Mouse (Mus musculus): ENCODE data around the gene Tmem233. TPM values are rescaled to one million over a fixed set of nuclear protein-coding genes. Genes with fewer than 3 reads are reported as not detected.

Gene Tmem233
- polyA plus RNA-seq, 1 experiment from 2014 or later = not detected

- no peaks in the 10 kb centered on the region for H3K9me3 ChIP-seq
- no peak overlapping the region for H3K4me3 ChIP-seq
- H3K27ac ChIP-seq = no peak overlapping the region
- WGBS = 87% methylated on average over 5 of the region's 5 CpGs
- H3K4me1 ChIP-seq = peaks cover 26% of the 10 kb centered on the region
- H3K36me3 ChIP-seq (replicated peaks) = 0 out of 2 replicates have a peak, but pooled peaks cover 4% of the 10 kb centered on the region
- H3K4me2 ChIP-seq = no peak overlapping the region
- H3K9ac ChIP-seq = no peak overlapping the region
- 0 out of 2 replicates have a peak, but pooled peaks cover 7% of the 10 kb centered on the region for H3K27me3 ChIP-seq (replicated peaks)
- no peak for ATAC-seq (replicated peaks)
Measured at GRCm38 (mm10) chr5:116026107-116026506, 56.9 kb downstream of the Tmem233 start.

- peak within 1 kb of the TSS; percentile 74 for H3K9ac ChIP-seq
- peak; percentile 98 for ATAC-seq (replicated peaks)
- peaks cover 20% of the 10 kb centered on the region for H3K36me3 ChIP-seq (replicated peaks)
- H3K4me2 ChIP-seq = peak within 1 kb of the TSS; percentile 91
- H3K4me3 ChIP-seq = peak within 1 kb of the TSS; percentile 80
- 0 out of 2 replicates have a peak, but pooled peaks cover 3% of the 10 kb centered on the region for H3K27me3 ChIP-seq (replicated peaks)
- under 1% methylated on average over 46 of the region's 46 CpGs for WGBS
- H3K4me1 ChIP-seq = peaks cover 19% of the 10 kb centered on the region
- no peaks in the 10 kb centered on the region for H3K9me3 ChIP-seq
- peak within 1 kb of the TSS; percentile 64 for H3K27ac ChIP-seq
Measured at GRCm38 (mm10) chr5:116024327-116024739, 58.7 kb downstream of the Tmem233 start, which contains the start of gene Prkab1. Gene Prkab1 (minus strand): TSS chr5:116024508.

- Histone ChIP-seq H3K4me3 (peak overlapping the region; percentile 80), H3K9ac (peak overlapping the region; percentile 74), H3K27me3 (replicated peaks) (0 out of 2 replicates have a peak, but pooled peaks cover 3% of the 10 kb centered on the region), H3K4me2 (peak overlapping the region; percentile 91), H3K27ac (peak overlapping the region; percentile 64), H3K9me3 (no peaks in the 10 kb centered on the region), H3K4me1 (peaks cover 19% of the 10 kb centered on the region), H3K36me3 (replicated peaks) (peaks cover 24% of the 10 kb centered on the region)
- WGBS = under 1% methylated on average over 28 of the region's 28 CpGs
- ATAC-seq (replicated peaks) = peak; percentile 73
Measured at GRCm38 (mm10) chr5:116023821-116024284, 59.2 kb downstream of the Tmem233 start.

GRCm38 (mm10) chr5:116023251-116023661, 59.8 kb downstream of the Tmem233 start:
- Histone ChIP-seq H3K27me3 (replicated peaks) (no peaks in the 10 kb centered on the region), H3K9me3 (no peaks in the 10 kb centered on the region), H3K4me3 (peak overlapping the region; percentile 80), H3K9ac (peak overlapping the region; percentile 74), H3K4me1 (peaks cover 19% of the 10 kb centered on the region), H3K27ac (peak overlapping the region; percentile 64; the same call in 1 of the 2 replicates), H3K4me2 (peak overlapping the region; percentile 91), H3K36me3 (replicated peaks) (peaks cover 29% of the 10 kb centered on the region)
- 30% methylated on average over 8 of the region's 8 CpGs for WGBS
- no peak for ATAC-seq (replicated peaks)

- peaks cover 33% of the 10 kb centered on the region for H3K36me3 ChIP-seq (replicated peaks)
- peak overlapping the region; percentile 80 for H3K4me3 ChIP-seq
- no peak overlapping the region for H3K9ac ChIP-seq
- 90% methylated on average over 7 of the region's 7 CpGs for WGBS
- peaks cover 19% of the 10 kb centered on the region for H3K4me1 ChIP-seq
- H3K27me3 ChIP-seq (replicated peaks) = no peaks in the 10 kb centered on the region
- ATAC-seq (replicated peaks) = no peak
- H3K27ac ChIP-seq = no peak overlapping the region
- H3K9me3 ChIP-seq = no peaks in the 10 kb centered on the region
- peak overlapping the region; percentile 91 for H3K4me2 ChIP-seq
Measured at GRCm38 (mm10) chr5:116022658-116023200, 60.3 kb downstream of the Tmem233 start.

- H3K9ac ChIP-seq = no peak overlapping the region
- WGBS = 92% methylated on average over 12 of the region's 12 CpGs
- H3K4me2 ChIP-seq = no peak overlapping the region
- H3K36me3 ChIP-seq (replicated peaks) = peaks cover 39% of the 10 kb centered on the region
- no peaks in the 10 kb centered on the region for H3K9me3 ChIP-seq
- no peaks in the 10 kb centered on the region for H3K27me3 ChIP-seq (replicated peaks)
- no peak overlapping the region for H3K4me3 ChIP-seq
- no peak for ATAC-seq (replicated peaks)
- no peak overlapping the region for H3K27ac ChIP-seq
- peaks cover 19% of the 10 kb centered on the region for H3K4me1 ChIP-seq
Measured at GRCm38 (mm10) chr5:116022131-116022530, 60.9 kb downstream of the Tmem233 start.

- Histone ChIP-seq H3K27ac (no peak overlapping the region), H3K27me3 (replicated peaks) (no peaks in the 10 kb centered on the region), H3K9ac (no peak overlapping the region), H3K9me3 (no peaks in the 10 kb centered on the region), H3K4me2 (no peak overlapping the region), H3K4me1 (peaks cover 19% of the 10 kb centered on the region), H3K4me3 (no peak overlapping the region), H3K36me3 (replicated peaks) (peaks cover 45% of the 10 kb centered on the region)
- WGBS = 89% methylated on average over 14 of the region's 14 CpGs
- no peak for ATAC-seq (replicated peaks)
Measured at GRCm38 (mm10) chr5:116021552-116021951, 61.5 kb downstream of the Tmem233 start.

GRCm38 (mm10) chr5:116019371-116019770, 63.7 kb downstream of the Tmem233 start:
- Histone ChIP-seq H3K27ac (no peak overlapping the region), H3K4me1 (peaks cover 19% of the 10 kb centered on the region), H3K4me2 (no peak overlapping the region), H3K27me3 (replicated peaks) (no peaks in the 10 kb centered on the region), H3K9ac (no peak overlapping the region), H3K4me3 (no peak overlapping the region), H3K36me3 (replicated peaks) (peaks cover 67% of the 10 kb centered on the region), H3K9me3 (no peaks in the 10 kb centered on the region)
- 89% methylated on average over 11 of the region's 11 CpGs for WGBS
- ATAC-seq (replicated peaks) = no peak

GRCm38 (mm10) chr5:116018784-116019183, 64.3 kb downstream of the Tmem233 start:
- Histone ChIP-seq H3K9ac (no peak overlapping the region), H3K36me3 (replicated peaks) (peaks cover 72% of the 10 kb centered on the region), H3K4me3 (no peak overlapping the region), H3K9me3 (no peaks in the 10 kb centered on the region), H3K27ac (no peak overlapping the region), H3K4me2 (no peak overlapping the region), H3K4me1 (peaks cover 18% of the 10 kb centered on the region), H3K27me3 (replicated peaks) (no peaks in the 10 kb centered on the region)
- ATAC-seq (replicated peaks) = no peak
- 86% methylated on average over 6 of the region's 6 CpGs for WGBS

GRCm38 (mm10) chr5:116018196-116018595, 64.8 kb downstream of the Tmem233 start:
- no peak for ATAC-seq (replicated peaks)
- Histone ChIP-seq H3K4me2 (no peak overlapping the region), H3K27ac (no peak overlapping the region), H3K27me3 (replicated peaks) (no peaks in the 10 kb centered on the region), H3K9ac (no peak overlapping the region), H3K4me3 (no peak overlapping the region), H3K9me3 (no peaks in the 10 kb centered on the region), H3K36me3 (replicated peaks) (peaks cover 73% of the 10 kb centered on the region), H3K4me1 (peaks cover 13% of the 10 kb centered on the region)
- WGBS = 92% methylated on average over 9 of the region's 9 CpGs

GRCm38 (mm10) chr5:116017391-116017790, 65.7 kb downstream of the Tmem233 start:
- H3K4me2 ChIP-seq = no peak overlapping the region
- WGBS = 95% methylated on average over 8 of the region's 8 CpGs

GRCm38 (mm10) chr5:116016542-116016941, 66.5 kb downstream of the Tmem233 start:
- 92% methylated on average over 5 of the region's 5 CpGs for WGBS
- no peak overlapping the region for H3K27ac ChIP-seq
- no peak for ATAC-seq (replicated peaks)
- no peak overlapping the region for H3K4me2 ChIP-seq
- H3K36me3 ChIP-seq (replicated peaks) = peaks cover 77% of the 10 kb centered on the region
- no peak overlapping the region for H3K9ac ChIP-seq
- H3K4me1 ChIP-seq = no peaks in the 10 kb centered on the region
- no peaks in the 10 kb centered on the region for H3K27me3 ChIP-seq (replicated peaks)
- no peaks in the 10 kb centered on the region for H3K9me3 ChIP-seq
- H3K4me3 ChIP-seq = no peak overlapping the region

More at GRCm38 (mm10) chr5:116017391-116017790, 65.7 kb downstream of the Tmem233 start:
- no peak overlapping the region for H3K9ac ChIP-seq
- ATAC-seq (replicated peaks) = no peak
- peaks cover 77% of the 10 kb centered on the region for H3K36me3 ChIP-seq (replicated peaks)
- no peak overlapping the region for H3K27ac ChIP-seq
- H3K27me3 ChIP-seq (replicated peaks) = no peaks in the 10 kb centered on the region
- peaks cover 5% of the 10 kb centered on the region for H3K4me1 ChIP-seq
- no peak overlapping the region for H3K4me3 ChIP-seq
- H3K9me3 ChIP-seq = no peaks in the 10 kb centered on the region

- Histone ChIP-seq H3K9ac (no peak overlapping the region), H3K27ac (no peak overlapping the region), H3K4me2 (no peak overlapping the region), H3K36me3 (replicated peaks) (peaks cover 57% of the 10 kb centered on the region), H3K4me3 (no peak overlapping the region), H3K27me3 (replicated peaks) (no peaks in the 10 kb centered on the region), H3K9me3 (no peaks in the 10 kb centered on the region), H3K4me1 (no peaks in the 10 kb centered on the region)
- WGBS = 97% methylated on average over 11 of the region's 11 CpGs
- no peak for ATAC-seq (replicated peaks)
Measured at GRCm38 (mm10) chr5:116014237-116014636, 68.8 kb downstream of the Tmem233 start.
